Mouse (Mus musculus): ENCODE measurements around the gene Washc1. TPM values are rescaled to one million over a fixed set of nuclear protein-coding genes. Genes with fewer than 3 reads are reported as not detected.

Washc1 gene
- total and polyA plus RNA-seq, 3 experiments, result 19.2 to 21.5 (median 21.1) TPM

DNA sequence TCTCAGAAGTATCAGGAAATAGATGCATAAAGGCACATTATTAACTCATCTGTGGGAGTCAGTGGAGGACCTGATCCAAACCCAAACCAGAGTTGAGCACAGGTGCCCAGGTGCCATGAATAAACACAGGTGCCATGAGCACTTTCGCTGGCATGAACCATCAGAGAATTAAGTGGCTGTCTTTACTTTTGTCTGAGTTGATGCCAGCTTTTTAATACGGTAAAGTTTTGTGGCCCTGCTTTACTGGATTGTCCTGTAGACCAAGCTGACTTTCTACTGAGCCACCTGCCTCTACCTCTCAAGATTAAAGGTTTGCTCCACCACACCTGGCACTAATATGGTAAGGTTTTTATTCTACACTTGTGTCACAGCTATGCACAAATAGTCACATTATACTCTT lies 19.3 kb upstream of the Washc1 start:
- peaks cover 6% of the 10 kb centered on the region for H3K4me1 ChIP-seq (ENCODE audit: control insufficient read depth, insufficient read depth, low read length)
- intact Hi-C loops (cut with DNase I), result no loop called here
- no peaks in the 10 kb centered on the region for H3K27me3 ChIP-seq (ENCODE audit: control insufficient read depth, insufficient read depth, low read length)
- no peak overlapping the region for H3K4me3 ChIP-seq
- peaks cover 12% of the 10 kb centered on the region; the same call in 1 of the 2 replicates for H3K79me2 ChIP-seq (replicated peaks; ENCODE audit: control insufficient read depth, insufficient read depth, low read length)
- H3K27ac ChIP-seq, result no peak overlapping the region
- DNase-seq, result no peak
- TF ChIP-seq POLR2A (IDR thresholded peaks at IDR 0.05; ENCODE audit: insufficient read depth, low read depth, low read length) (no peak), CTCF (IDR thresholded peaks at IDR 0.05) (no peak), EP300 (IDR thresholded peaks at IDR 0.05; ENCODE audit: insufficient read depth, low read depth, low read length) (no peak)
- WGBS, result 84% methylated on average over 2 of the region's 2 CpGs
- peaks cover 14% of the 10 kb centered on the region for H3K36me3 ChIP-seq (ENCODE audit: control insufficient read depth, insufficient read depth, low read length)
- H3K9ac ChIP-seq (ENCODE audit: low read depth, low read length), result no peak overlapping the region

DNA sequence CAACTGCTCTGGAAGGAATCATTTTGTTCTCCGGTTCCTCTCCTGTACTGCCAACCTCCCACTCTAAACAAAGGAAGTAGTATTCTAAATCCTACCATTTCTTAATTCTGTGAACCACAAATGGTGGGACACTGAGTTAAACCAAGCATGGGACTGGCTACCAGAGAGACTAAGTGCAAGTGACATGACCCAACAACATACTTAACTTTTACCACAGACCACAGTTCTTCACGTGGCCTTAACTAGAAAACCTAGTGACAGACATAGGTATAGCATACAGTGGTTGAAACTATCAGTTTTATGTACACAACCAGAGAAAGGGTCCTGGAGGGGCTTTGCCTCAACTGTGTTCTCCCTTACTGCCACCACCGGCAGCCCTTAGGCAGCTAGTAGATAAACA lies 18.7 kb upstream of the Washc1 start:
- no peak overlapping the region for H3K4me3 ChIP-seq
- WGBS, result 49% methylated on average over 3 of the region's 3 CpGs
- intact Hi-C loops (cut with DNase I), result no loop called here

DNA sequence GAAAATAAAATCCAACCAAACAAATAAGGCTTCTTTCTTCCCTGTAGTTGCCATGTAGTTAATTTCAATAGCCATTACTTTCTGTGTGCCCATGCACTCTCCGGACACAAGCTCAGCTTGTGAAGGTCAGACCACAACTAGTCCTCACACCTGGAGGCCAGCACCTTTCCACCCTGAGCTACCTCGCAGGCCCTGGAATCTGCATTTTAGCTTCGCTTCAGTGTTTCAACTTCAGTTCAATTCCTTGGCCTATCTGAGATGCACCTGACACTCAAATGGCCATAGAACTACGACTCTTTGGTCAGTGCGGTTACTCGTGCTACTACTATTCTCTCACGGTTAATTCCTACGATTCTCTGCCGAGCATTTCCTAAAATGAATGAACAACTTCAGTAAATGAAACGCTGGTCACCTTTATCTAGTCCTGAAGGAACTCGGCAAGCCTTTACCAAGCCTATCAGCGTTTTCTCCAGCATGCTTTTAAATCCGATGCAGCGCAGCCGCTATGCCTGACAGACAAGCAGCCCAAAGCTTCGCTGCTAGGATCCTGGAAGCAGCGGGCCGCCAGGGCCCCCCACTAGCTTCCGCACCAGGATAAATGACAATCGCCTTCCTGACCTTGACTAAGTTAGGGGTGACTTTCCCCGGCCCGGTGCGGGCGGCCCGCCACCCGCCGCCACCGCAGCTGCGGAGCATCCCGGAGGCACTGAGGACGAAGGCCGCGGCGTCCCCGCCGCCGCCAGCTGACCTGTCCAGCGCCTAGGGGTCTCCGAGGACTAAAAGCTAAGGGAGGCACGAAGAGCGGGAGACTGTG lies 10.6 kb upstream of the Washc1 start:
- DNase-seq, result no peak
- TF ChIP-seq EP300 (IDR thresholded peaks at IDR 0.05; ENCODE audit: insufficient read depth, low read depth, low read length), result no peak
- TF ChIP-seq POLR2A (IDR thresholded peaks at IDR 0.05; ENCODE audit: insufficient read depth, low read depth, low read length), result no peak
- peak overlapping the region; percentile 87 for H3K4me3 ChIP-seq
- H3K27me3 ChIP-seq (ENCODE audit: control insufficient read depth, insufficient read depth, low read length), result no peaks in the 10 kb centered on the region
- WGBS, result under 1% methylated on average over 41 of the region's 41 CpGs
- peak overlapping the region; percentile 96 for H3K9ac ChIP-seq (ENCODE audit: low read depth, low read length)
- H3K4me1 ChIP-seq (ENCODE audit: control insufficient read depth, insufficient read depth, low read length), result peaks cover 5% of the 10 kb centered on the region; the same call in 1 of the 2 replicates
- H3K36me3 ChIP-seq (ENCODE audit: control insufficient read depth, insufficient read depth, low read length), result peaks cover 18% of the 10 kb centered on the region
- H3K79me2 ChIP-seq (replicated peaks; ENCODE audit: control insufficient read depth, insufficient read depth, low read length), result peaks cover 4% of the 10 kb centered on the region
- H3K27ac ChIP-seq, result peak overlapping the region; percentile 94
- intact Hi-C loops (cut with DNase I), result loop anchor here (1.0 to 10.0 kb wide), 3 partner anchors 23 to 486 kb away; partner anchors contain the start of gene Ankrd12

More for the DNA sequence above, 18.7 kb upstream of the Washc1 start:
- Histone ChIP-seq H3K79me2 (replicated peaks; ENCODE audit: control insufficient read depth, insufficient read depth, low read length) (peaks cover 12% of the 10 kb centered on the region), H3K27me3 (ENCODE audit: control insufficient read depth, insufficient read depth, low read length) (no peaks in the 10 kb centered on the region), H3K9ac (ENCODE audit: low read depth, low read length) (no peak overlapping the region), H3K4me1 (ENCODE audit: control insufficient read depth, insufficient read depth, low read length) (peaks cover 6% of the 10 kb centered on the region), H3K36me3 (ENCODE audit: control insufficient read depth, insufficient read depth, low read length) (peaks cover 15% of the 10 kb centered on the region), H3K27ac (no peak overlapping the region)
- TF ChIP-seq CTCF (IDR thresholded peaks at IDR 0.05) (no peak), EP300 (IDR thresholded peaks at IDR 0.05; ENCODE audit: insufficient read depth, low read depth, low read length) (no peak), POLR2A (IDR thresholded peaks at IDR 0.05; ENCODE audit: insufficient read depth, low read depth, low read length) (no peak)
- no peak for DNase-seq

DNA sequence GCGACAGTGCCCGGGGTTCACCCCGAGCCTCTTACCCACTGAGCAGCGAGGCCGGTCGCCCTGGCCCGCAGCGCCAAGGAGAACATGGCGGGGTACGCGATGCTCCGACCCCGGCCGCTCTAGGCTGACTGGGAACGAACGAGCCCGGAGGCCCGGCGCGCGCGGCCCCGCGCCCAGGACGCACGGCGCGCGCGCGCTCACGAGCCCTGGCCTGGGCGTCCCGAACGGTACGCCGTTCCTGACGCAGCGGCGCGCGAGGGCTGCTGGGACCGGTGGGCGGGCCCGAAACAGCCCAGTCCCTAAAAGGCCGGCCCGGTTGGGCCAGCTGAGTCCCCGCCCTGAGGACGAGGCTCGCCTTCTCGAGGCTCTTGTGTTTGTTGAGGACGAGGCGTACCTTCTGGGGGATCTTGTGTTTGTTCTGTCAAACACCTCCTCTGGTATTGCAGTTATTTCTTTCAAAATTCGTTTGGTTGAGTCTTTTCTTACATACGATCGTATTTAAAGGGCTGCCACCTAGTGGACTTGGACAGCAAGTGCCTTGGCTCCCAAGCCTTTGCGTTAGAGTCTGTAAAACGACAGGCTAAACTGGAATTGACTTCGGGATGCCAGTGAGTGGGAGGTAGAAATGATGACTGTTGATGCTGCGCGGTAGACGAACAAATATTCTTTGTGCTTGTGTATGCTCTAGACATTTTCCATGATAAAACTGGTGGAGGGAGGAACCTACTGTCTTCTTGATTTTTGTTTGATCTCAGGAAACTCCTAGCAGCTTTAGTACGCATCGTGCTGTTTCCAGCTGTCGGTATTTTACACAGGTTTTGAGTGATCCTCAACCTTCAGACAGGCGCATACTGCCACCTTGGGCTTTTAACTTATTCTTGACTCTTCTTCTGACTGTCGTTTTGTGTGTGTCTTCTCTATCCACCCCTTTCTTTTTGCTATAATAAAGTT lies 9.7 kb upstream of the Washc1 start, which contains the start of gene Ndufv2:
Gene Ndufv2 (minus strand): TSS at position 180 of the 951 bp plus-strand sequence.
- peak within 1 kb of the TSS; percentile 87 for H3K4me3 ChIP-seq

DNA sequence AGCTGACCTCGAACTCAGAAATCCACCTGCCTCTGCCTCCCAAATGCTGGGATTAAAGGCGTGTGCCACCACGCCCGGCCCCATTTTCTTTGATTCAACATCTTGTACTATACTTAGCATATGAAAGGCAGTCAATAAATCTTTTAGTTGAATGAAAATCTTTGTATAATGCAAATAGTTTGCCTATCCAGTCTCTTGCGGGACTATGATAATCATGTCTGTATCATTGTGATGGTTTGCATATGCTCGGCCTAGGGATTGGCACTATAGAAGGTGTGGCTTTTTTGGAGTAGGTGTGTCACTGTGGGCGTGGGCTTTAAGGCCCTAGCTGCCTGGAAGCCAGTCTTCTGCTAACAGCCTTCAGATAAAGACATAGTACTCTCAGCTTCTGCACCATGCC lies 7.3 kb upstream of the Washc1 start:
- DNase-seq, result no peak
- Histone ChIP-seq H3K9ac (ENCODE audit: low read depth, low read length) (no peak overlapping the region), H3K4me1 (ENCODE audit: control insufficient read depth, insufficient read depth, low read length) (peaks cover 3% of the 10 kb centered on the region), H3K36me3 (ENCODE audit: control insufficient read depth, insufficient read depth, low read length) (peaks cover 10% of the 10 kb centered on the region), H3K4me3 (no peak overlapping the region), H3K79me2 (replicated peaks; ENCODE audit: control insufficient read depth, insufficient read depth, low read length) (no peaks in the 10 kb centered on the region; the same call in 1 of the 2 replicates), H3K27me3 (ENCODE audit: control insufficient read depth, insufficient read depth, low read length) (no peaks in the 10 kb centered on the region), H3K27ac (no peak overlapping the region)
- intact Hi-C loops (cut with DNase I), result loop anchor here (10.0 kb wide), 1 partner anchor 399 kb away; no protein-coding TSS in a partner anchor
- TF ChIP-seq EP300 (IDR thresholded peaks at IDR 0.05; ENCODE audit: insufficient read depth, low read depth, low read length) (no peak), CTCF (IDR thresholded peaks at IDR 0.05) (no peak), POLR2A (IDR thresholded peaks at IDR 0.05; ENCODE audit: insufficient read depth, low read depth, low read length) (no peak)
- WGBS, result 87% methylated on average over 7 of the region's 7 CpGs

More for the DNA sequence above, 9.7 kb upstream of the Washc1 start, which contains the start of gene Ndufv2:
- peaks cover 4% of the 10 kb centered on the region for H3K79me2 ChIP-seq (replicated peaks; ENCODE audit: control insufficient read depth, insufficient read depth, low read length)
- H3K27me3 ChIP-seq (ENCODE audit: control insufficient read depth, insufficient read depth, low read length), result no peaks in the 10 kb centered on the region
- TF ChIP-seq CTCF (IDR thresholded peaks at IDR 0.05) (peak; percentile 93), POLR2A (IDR thresholded peaks at IDR 0.05; ENCODE audit: insufficient read depth, low read depth, low read length) (peak; percentile 96), EP300 (IDR thresholded peaks at IDR 0.05; ENCODE audit: insufficient read depth, low read depth, low read length) (0 out of 2 replicates have a peak, but pooled peaks have one; percentile 4)
- peaks cover 18% of the 10 kb centered on the region for H3K36me3 ChIP-seq (ENCODE audit: control insufficient read depth, insufficient read depth, low read length)
- intact Hi-C loops (cut with DNase I), result loop anchor here (1.0 to 10.0 kb wide), 3 partner anchors 24 to 487 kb away; partner anchors contain the start of gene Ankrd12
- WGBS, result under 1% methylated on average over 67 of the region's 67 CpGs
- DNase-seq, result peak; percentile 93 to 97
- peaks cover 5% of the 10 kb centered on the region; the same call in 1 of the 2 replicates for H3K4me1 ChIP-seq (ENCODE audit: control insufficient read depth, insufficient read depth, low read length)
- peak within 1 kb of the TSS; percentile 96 for H3K9ac ChIP-seq (ENCODE audit: low read depth, low read length)
- peak within 1 kb of the TSS; percentile 94 for H3K27ac ChIP-seq

Data from heart, adult 2 months (tissue).